Mouse (Mus musculus): ENCODE results near the gene Trp53tg5.

Gene Trp53tg5

DNA sequence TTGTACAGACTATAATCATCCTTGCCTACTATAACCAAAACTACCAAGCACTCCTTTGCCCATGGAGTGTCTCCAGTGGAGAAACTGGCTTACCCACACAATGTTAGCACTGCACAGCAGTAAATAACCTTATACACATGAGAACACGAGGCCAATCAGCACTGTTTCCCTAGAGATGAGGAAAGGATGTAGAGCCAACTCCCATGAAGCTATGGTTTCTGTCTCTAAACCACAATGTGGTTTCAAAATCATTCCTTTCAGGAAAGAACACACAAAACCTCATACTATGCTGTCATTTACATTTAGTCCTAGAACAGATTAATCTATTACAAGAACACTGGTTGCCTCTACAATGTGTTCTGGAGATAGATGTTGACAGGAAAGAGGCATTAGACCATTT, 22.8 kb upstream of the Trp53tg5 start:
- no peak for DNase-seq (ENCODE audit: low spot score in 2 of 2)

DNA sequence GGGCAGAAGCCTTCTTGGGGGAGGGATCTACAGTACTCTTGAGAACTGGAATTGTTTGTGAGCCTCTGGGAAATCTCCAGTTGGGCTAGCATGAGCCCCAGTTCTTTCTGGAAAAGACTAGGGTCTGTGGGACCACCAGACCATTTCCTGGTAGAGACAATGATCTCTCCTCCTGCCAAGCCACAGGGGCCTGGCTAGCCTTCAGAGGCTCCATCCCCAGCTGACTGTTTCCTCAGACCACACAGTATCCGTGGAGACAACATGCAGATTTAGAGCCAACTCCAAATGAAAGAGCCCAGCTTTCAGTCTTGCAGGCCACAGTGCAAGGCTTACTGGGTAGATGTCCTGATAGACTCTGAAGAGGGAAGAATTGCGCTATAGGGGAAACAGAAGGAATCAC, 20.6 kb upstream of the Trp53tg5 start:
- no peak for DNase-seq (ENCODE audit: low spot score in 2 of 2)

DNA sequence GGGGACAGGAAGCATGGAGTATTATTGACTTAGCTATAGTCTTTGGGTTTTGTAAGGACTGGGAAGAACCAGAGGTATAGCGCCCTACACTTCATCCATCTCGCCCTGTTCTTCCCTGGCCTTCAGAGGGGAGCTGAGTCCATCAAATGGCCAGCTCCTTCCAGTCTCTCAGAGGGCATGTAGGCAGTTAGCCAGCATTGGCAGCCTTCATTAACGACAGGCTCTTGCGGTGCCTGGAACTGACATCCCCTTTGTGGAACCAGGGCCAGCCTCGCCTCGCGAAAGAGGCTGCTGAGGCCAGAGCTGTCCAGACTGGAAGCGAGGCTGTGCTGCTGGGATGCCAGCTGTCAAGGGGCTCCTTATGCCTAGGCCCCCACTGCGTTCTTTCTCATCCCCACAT, 14.3 kb upstream of the Trp53tg5 start:
- no peak for DNase-seq (ENCODE audit: low spot score in 2 of 2)

DNA sequence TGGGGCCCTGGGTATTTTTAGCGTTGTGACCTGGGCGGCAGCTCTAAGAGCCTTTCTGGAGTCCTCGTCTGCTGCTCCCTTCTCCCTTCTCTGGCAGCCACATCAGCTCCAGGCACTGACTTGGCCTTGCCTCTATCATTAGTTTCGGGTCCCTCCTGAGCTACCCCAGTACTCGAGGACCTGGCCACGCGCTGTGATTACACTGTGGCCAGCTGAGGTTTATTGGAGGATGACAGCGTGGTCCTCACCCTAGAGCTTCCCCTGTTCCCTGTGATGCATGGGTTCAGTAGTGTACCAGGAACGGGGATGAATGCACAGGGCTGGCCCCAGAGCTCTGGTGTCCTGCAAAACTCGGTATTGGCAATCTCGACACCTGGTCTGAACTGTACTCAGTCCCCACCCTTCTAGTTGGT, 13.6 kb upstream of the Trp53tg5 start:
- no peak for DNase-seq (ENCODE audit: low spot score in 2 of 2)

- no peak for DNase-seq (ENCODE audit: low spot score in 2 of 2)
Measured at GRCm38 (mm10) chr2:164486258-164487114, 13.0 kb upstream of the Trp53tg5 start.

GRCm38 (mm10) chr2:164485681-164486257, 12.2 kb upstream of the Trp53tg5 start, which contains the start of gene Dbndd2:
TSS of gene Dbndd2 (plus strand) at chr2:164486106.
- no peak for DNase-seq (ENCODE audit: low spot score in 2 of 2)

GRCm38 (mm10) chr2:164470254-164470653, 3.3 kb downstream of the Trp53tg5 start:
- DNase-seq (ENCODE audit: low spot score in 2 of 2), result peak; percentile 21 to 66

- DNase-seq (ENCODE audit: low spot score in 2 of 2), result no peak
Measured at GRCm38 (mm10) chr2:164466787-164467186, 6.7 kb downstream of the Trp53tg5 start.

- DNase-seq (ENCODE audit: low spot score in 2 of 2), result no peak
Measured at GRCm38 (mm10) chr2:164465161-164465560, 8.4 kb downstream of the Trp53tg5 start.

DNA sequence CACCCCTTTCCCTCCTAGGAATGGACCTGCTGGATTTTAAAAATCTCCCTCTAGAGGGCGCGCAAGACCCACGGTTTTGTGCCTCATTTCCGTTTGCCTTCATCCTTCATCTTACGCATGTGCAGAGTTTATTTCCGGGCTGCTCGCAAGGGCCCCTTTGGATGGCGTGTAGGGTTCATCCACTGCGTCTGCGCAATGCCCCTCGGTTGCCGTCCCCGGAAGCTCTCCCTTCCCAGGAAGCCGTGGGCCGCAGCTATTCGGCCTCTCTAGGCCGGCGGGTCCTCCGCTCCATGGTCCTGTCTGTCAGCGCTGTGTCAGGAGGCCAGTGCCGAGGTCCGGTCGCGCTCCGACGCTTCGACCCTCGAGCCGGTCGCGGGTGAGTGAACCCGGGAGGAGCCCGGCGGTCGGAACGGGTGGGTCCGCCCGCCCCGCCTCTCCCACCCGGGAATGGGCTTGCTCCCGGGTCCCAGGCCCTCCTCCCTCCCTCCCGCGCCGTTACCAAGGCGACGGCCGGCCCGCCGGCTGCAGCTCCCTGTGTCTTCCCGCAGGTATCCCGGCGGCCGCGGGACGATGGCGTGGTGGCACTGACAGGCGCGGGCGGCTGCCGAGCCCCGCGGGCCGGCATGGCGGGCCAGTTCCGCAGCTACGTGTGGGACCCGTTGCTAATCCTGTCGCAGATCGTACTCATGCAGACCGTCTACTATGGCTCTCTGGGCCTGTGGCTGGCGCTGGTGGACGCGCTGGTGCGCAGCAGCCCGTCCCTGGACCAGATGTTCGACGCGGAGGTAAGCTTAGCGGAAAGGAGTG, 12.6 kb downstream of the Trp53tg5 start, which contains the start of gene Gm20458:
Gene Gm20458 (plus strand): TSS at position 223 of the 807 bp plus-strand sequence.
- peak; percentile 94 to 95 for DNase-seq (ENCODE audit: low spot score in 2 of 2)

GRCm38 (mm10) chr2:164458535-164458934, 15.0 kb downstream of the Trp53tg5 start:
- no peak for DNase-seq (ENCODE audit: low spot score in 2 of 2)

DNA sequence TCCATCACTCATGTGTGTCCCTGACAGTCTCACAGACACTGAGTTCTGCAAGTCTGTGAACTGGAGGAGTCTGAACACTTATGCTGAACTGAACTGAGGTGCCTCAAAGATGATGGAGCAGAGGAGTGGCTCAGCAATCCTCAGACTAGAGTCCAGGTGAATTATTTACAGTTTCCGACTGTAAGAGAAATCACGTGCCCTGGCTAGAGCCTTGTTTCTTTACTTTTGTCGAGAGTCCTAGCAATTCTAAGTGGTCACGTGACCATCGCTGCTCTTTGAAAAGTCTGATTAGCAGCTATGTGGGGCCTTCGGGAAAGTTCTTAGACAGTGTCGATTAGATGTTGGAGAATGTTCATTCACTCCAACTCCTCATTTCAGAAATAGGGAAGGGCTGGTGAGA, 15.6 kb downstream of the Trp53tg5 start:
- no peak for DNase-seq (ENCODE audit: low spot score in 2 of 2)

DNA sequence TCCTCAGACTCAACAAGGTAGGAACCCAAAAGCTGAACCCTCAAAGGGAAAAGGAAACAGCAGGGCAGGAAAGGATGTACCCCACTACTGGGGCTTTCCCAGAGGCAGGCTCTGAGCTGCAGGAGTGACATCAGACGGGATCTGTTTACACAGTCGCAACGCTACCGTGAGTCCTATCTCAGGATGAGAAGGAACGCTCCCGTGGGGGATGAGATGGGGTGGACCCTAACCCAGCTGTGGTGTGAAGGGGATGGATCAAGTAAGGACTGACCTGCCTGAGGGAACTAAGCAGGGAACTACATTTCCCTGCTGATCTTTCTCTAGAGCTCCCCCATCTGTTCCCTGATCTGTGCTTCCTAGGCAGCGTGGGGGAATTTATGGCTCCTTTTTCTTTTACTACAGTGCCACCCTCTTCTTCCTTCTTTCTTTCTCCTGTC, 16.6 kb downstream of the Trp53tg5 start, which contains the start of gene Sys1:
Gene Sys1 (plus strand): TSS at position 101 of the 437 bp plus-strand sequence.
- no peak for DNase-seq (ENCODE audit: low spot score in 2 of 2)

GRCm38 (mm10) chr2:164456413-164456812, 17.1 kb downstream of the Trp53tg5 start:
- DNase-seq (ENCODE audit: low spot score in 2 of 2), result no peak

- no peak for DNase-seq (ENCODE audit: low spot score in 2 of 2)
Measured at GRCm38 (mm10) chr2:164455421-164456190, 17.9 kb downstream of the Trp53tg5 start.

DNA sequence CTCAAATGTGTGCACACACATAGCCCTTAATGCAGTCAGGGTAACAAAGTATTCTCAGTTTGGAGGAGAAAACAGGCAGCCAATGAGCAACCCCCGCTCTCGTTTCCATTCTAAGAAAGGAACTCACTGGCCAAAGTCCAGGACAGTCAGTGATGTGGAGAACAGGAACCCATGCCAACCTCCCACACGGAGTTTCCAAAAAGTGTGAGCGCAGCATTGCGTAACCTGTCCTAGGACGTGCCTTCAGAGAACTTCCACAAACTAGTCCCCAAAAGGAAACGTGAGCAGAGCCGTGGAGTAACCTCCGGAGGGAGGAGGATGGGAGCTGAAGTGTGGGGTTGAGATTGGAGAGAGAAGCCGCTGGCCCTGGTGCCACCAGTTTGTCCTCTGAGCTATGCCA, 18.7 kb downstream of the Trp53tg5 start:
- DNase-seq (ENCODE audit: low spot score in 2 of 2), result no peak

DNA sequence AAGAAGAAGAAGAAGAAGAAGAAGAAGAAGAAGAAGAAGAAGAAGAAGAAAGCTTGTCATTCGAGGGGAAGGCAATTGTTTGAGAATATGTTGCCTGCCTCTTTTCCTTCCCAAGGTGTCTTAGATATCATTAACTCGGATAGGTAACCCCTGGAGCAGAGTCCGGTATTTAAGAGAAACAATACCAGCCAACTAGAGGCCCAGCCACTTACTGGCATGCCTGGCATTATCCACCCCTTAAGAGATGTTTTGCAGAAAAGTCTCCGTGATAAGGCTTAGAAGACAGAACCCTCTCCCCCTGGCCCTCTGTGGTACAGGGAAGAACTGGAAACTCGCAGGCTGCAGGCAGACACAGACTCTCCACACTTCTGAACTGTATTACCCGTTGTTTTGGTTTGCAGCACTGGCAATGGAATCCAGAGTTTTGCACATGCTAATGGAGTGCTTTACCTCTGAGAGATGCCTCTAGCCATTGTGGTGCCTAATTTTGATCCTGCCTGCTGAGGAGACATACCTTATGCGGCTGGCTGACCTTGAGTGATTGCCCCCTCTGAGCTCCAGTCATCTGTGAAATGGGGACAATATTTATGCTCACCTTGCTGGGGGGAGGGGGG, 19.5 kb downstream of the Trp53tg5 start:
- DNase-seq (ENCODE audit: low spot score in 2 of 2), result no peak

GRCm38 (mm10) chr2:164453047-164453757, 20.3 kb downstream of the Trp53tg5 start:
- no peak for DNase-seq (ENCODE audit: low spot score in 2 of 2)

- no peak for DNase-seq (ENCODE audit: low spot score in 2 of 2)
Measured at GRCm38 (mm10) chr2:164452000-164452676, 21.4 kb downstream of the Trp53tg5 start.
